Mouse (Mus musculus): Measurements from ENCODE around the gene Usp3. TPM values are rescaled to one million over a fixed set of nuclear protein-coding genes. Genes with fewer than 3 reads are reported as not detected.

Gene Usp3
- polyA plus RNA-seq, 1 experiment from 2014 or later = 32.8 TPM

GRCm38 (mm10) chr9:66608817-66609345, 15.9 kb upstream of the Usp3 start:
- H3K36me3 ChIP-seq (ENCODE audit: control insufficient read depth, insufficient read depth, low read length) = no peaks in the 10 kb centered on the region
- no peak for ATAC-seq (replicated peaks; ENCODE audit: low FRiP score)
- no peak overlapping the region for H3K4me3 ChIP-seq (ENCODE audit: low read depth, low read length)
- 73% methylated on average over 5 of the region's 5 CpGs for WGBS
- H3K4me2 ChIP-seq = no peak overlapping the region
- no peak overlapping the region for H3K27ac ChIP-seq (ENCODE audit: low read depth, low read length)
- peaks cover 6% of the 10 kb centered on the region for H3K4me1 ChIP-seq (replicated peaks; ENCODE audit: control insufficient read depth, insufficient read depth, low read length)
- H3K9ac ChIP-seq (ENCODE audit: low read depth, low read length) = no peak overlapping the region
- H3K9me3 ChIP-seq (ENCODE audit: control insufficient read depth, low read length) = no peaks in the 10 kb centered on the region
- no peaks in the 10 kb centered on the region for H3K27me3 ChIP-seq (replicated peaks; ENCODE audit: control insufficient read depth, insufficient read depth, low read length)
- no peak for DNase-seq (ENCODE audit: low spot score)

DNA sequence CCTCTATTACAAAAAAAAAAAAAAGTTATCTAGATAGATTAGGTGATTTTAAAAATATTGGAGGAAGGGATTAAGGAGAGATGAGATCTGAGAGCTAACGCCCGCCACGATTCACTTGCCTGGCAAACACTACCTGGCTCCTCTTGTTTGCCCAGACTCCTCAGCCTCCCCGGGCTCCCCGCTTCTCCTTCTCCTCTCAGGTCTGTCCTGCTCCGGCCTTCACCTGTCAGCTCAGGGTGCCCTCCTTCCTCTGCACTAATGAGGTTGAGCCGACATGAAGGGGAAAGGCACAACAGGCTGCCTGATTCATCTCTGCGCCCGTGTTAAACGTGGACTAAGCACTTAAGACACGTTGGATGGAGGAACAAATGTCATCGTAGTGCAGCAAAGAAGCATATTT, 13.9 kb upstream of the Usp3 start:
- Histone ChIP-seq H3K4me2 (no peak overlapping the region), H3K9me3 (ENCODE audit: control insufficient read depth, low read length) (no peaks in the 10 kb centered on the region)
- no peak for ATAC-seq (replicated peaks; ENCODE audit: low FRiP score)

GRCm38 (mm10) chr9:66605876-66606750, 13.2 kb upstream of the Usp3 start:
- no peak for ATAC-seq (replicated peaks; ENCODE audit: low FRiP score)
- no peak for DNase-seq (ENCODE audit: low spot score)
- H3K4me3 ChIP-seq (ENCODE audit: low read depth, low read length) = no peak overlapping the region

More for the DNA sequence above, 13.9 kb upstream of the Usp3 start:
- H3K4me1 ChIP-seq (replicated peaks; ENCODE audit: control insufficient read depth, insufficient read depth, low read length) = peaks cover 6% of the 10 kb centered on the region
- WGBS = 61% methylated on average over 12 of the region's 12 CpGs
- H3K27ac ChIP-seq (ENCODE audit: low read depth, low read length) = no peak overlapping the region
- no peak overlapping the region for H3K4me3 ChIP-seq (ENCODE audit: low read depth, low read length)
- no peaks in the 10 kb centered on the region for H3K27me3 ChIP-seq (replicated peaks; ENCODE audit: control insufficient read depth, insufficient read depth, low read length)
- DNase-seq (ENCODE audit: low spot score) = no peak
- H3K36me3 ChIP-seq (ENCODE audit: control insufficient read depth, insufficient read depth, low read length) = no peaks in the 10 kb centered on the region
- no peak overlapping the region for H3K9ac ChIP-seq (ENCODE audit: low read depth, low read length)

DNA sequence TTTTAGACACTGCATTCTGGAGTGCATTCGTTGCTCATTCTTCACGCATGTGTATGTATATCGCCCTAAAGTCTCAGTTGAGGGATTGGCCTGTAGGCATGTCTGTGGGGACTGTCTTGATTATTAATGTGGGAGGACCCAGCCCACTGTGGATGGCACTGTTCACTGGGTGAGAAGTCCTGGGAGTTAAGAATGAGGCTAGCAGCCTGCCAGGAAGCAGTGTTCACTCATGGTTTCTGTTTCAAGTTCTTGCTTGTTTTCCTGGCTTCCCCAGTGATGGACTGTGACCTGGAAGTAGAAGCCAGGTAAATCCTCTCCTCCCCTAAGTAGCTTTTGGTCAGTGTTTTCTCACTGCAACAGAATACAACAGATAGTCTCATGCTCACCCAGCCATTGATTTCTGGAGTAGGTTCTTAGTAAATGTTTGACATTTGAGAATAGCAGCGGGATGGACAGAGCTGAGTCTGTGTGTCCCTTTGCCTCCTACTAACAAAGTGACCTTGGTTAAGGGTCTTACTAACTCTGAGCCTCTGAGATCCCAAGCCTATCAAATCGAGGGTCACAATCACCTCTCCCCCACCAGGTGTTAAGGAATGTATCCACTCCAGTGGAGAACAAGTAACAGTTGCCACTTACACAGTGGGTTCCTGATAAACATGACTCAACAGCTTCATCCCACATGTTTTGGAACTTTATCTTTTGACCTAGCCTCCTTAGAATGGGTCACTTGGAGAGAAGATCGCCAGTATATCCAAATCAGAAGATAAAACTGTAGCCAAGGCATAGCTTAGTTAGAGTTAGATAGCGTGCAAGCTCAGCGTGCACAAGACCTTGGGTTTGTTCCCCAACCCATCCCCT, 11.6 kb upstream of the Usp3 start:
- DNase-seq (ENCODE audit: low spot score) (no peak), ATAC-seq (replicated peaks; ENCODE audit: low FRiP score) (no peak)
- no peak overlapping the region for H3K4me2 ChIP-seq
- peaks cover 16% of the 10 kb centered on the region for H3K4me1 ChIP-seq (replicated peaks; ENCODE audit: control insufficient read depth, insufficient read depth, low read length)
- H3K4me3 ChIP-seq (ENCODE audit: low read depth, low read length) = no peak overlapping the region
- no peak overlapping the region for H3K9ac ChIP-seq (ENCODE audit: low read depth, low read length)
- no peaks in the 10 kb centered on the region for H3K36me3 ChIP-seq (ENCODE audit: control insufficient read depth, insufficient read depth, low read length)
- no peaks in the 10 kb centered on the region for H3K9me3 ChIP-seq (ENCODE audit: control insufficient read depth, low read length)
- no peaks in the 10 kb centered on the region for H3K27me3 ChIP-seq (replicated peaks; ENCODE audit: control insufficient read depth, insufficient read depth, low read length)
- whole genome bisulfite sequencing = 67% methylated on average over 8 of the region's 8 CpGs
- no peak overlapping the region for H3K27ac ChIP-seq (ENCODE audit: low read depth, low read length)

More at GRCm38 (mm10) chr9:66605876-66606750, 13.2 kb upstream of the Usp3 start:
- Histone ChIP-seq H3K36me3 (ENCODE audit: control insufficient read depth, insufficient read depth, low read length) (no peaks in the 10 kb centered on the region), H3K9me3 (ENCODE audit: control insufficient read depth, low read length) (no peaks in the 10 kb centered on the region), H3K27me3 (replicated peaks; ENCODE audit: control insufficient read depth, insufficient read depth, low read length) (no peaks in the 10 kb centered on the region), H3K9ac (ENCODE audit: low read depth, low read length) (no peak overlapping the region), H3K27ac (ENCODE audit: low read depth, low read length) (no peak overlapping the region), H3K4me1 (replicated peaks; ENCODE audit: control insufficient read depth, insufficient read depth, low read length) (peaks cover 8% of the 10 kb centered on the region), H3K4me2 (no peak overlapping the region)
- 73% methylated on average over 13 of the region's 13 CpGs for WGBS

GRCm38 (mm10) chr9:66603907-66604306, 11.0 kb upstream of the Usp3 start:
- H3K4me2 ChIP-seq = no peak overlapping the region
- H3K27ac ChIP-seq (ENCODE audit: low read depth, low read length) = no peak overlapping the region
- no peaks in the 10 kb centered on the region for H3K36me3 ChIP-seq (ENCODE audit: control insufficient read depth, insufficient read depth, low read length)
- peaks cover 20% of the 10 kb centered on the region for H3K4me1 ChIP-seq (replicated peaks; ENCODE audit: control insufficient read depth, insufficient read depth, low read length)
- H3K27me3 ChIP-seq (replicated peaks; ENCODE audit: control insufficient read depth, insufficient read depth, low read length) = no peaks in the 10 kb centered on the region
- H3K9me3 ChIP-seq (ENCODE audit: control insufficient read depth, low read length) = no peaks in the 10 kb centered on the region
- ATAC-seq (replicated peaks; ENCODE audit: low FRiP score) (no peak), DNase-seq (ENCODE audit: low spot score) (no peak)
- H3K4me3 ChIP-seq (ENCODE audit: low read depth, low read length) = no peak overlapping the region
- no peak overlapping the region for H3K9ac ChIP-seq (ENCODE audit: low read depth, low read length)
- 95% methylated on average over 1 of the region's 1 CpGs for WGBS

DNA sequence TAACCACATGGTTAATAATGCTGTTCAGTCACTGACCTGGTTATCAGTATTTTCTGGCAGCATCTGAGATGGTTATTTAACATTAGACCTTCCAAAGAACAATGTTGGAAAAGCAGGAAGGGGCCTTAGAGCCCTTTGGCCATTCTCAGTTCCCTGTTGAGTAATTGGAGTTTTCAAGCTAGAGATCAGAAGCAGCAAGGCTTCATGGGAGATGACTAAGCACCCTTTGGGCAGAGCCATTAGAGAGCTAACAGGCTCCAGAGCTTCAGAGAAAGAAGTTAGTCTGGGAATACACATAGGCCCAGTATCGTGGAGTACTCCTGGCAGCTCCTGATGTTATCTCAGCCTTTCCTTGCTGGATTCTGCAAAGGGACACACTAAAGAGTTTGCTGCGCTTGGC, 8.1 kb upstream of the Usp3 start:
- Histone ChIP-seq H3K9me3 (ENCODE audit: control insufficient read depth, low read length) (no peaks in the 10 kb centered on the region), H3K36me3 (ENCODE audit: control insufficient read depth, insufficient read depth, low read length) (no peaks in the 10 kb centered on the region), H3K27ac (ENCODE audit: low read depth, low read length) (no peak overlapping the region), H3K4me3 (ENCODE audit: low read depth, low read length) (no peak overlapping the region), H3K4me1 (replicated peaks; ENCODE audit: control insufficient read depth, insufficient read depth, low read length) (peaks cover 32% of the 10 kb centered on the region), H3K9ac (ENCODE audit: low read depth, low read length) (no peak overlapping the region), H3K4me2 (no peak overlapping the region), H3K27me3 (replicated peaks; ENCODE audit: control insufficient read depth, insufficient read depth, low read length) (no peaks in the 10 kb centered on the region)
- WGBS = 57% methylated on average over 2 of the region's 2 CpGs
- ATAC-seq (replicated peaks; ENCODE audit: low FRiP score) (no peak), DNase-seq (ENCODE audit: low spot score) (no peak)

DNA sequence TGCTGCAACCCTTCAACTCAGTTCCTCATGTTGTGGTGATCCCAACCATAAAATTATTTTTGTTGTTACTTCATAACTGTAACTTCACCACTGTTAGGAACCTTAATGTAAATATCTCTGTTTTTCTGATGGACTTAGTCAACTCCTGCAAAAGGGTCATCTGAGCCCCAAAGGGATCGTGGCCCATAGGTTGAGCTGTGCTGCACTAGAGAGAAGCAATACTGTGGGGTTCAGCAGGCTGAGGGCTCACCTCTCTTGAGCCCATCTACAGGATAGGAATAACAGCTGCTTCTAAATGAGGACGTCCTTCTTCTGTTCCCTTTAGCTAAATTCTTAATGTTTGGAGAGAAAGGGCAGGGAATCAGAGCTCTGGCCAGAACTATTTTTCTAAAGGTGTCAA, 7.6 kb upstream of the Usp3 start:
- ATAC-seq (replicated peaks; ENCODE audit: low FRiP score) (no peak), DNase-seq (ENCODE audit: low spot score) (no peak)
- H3K4me2 ChIP-seq = no peak overlapping the region
- H3K9ac ChIP-seq (ENCODE audit: low read depth, low read length) = no peak overlapping the region
- H3K27ac ChIP-seq (ENCODE audit: low read depth, low read length) = no peak overlapping the region
- H3K4me3 ChIP-seq (ENCODE audit: low read depth, low read length) = no peak overlapping the region
- no peaks in the 10 kb centered on the region for H3K36me3 ChIP-seq (ENCODE audit: control insufficient read depth, insufficient read depth, low read length)
- H3K27me3 ChIP-seq (replicated peaks; ENCODE audit: control insufficient read depth, insufficient read depth, low read length) = no peaks in the 10 kb centered on the region
- WGBS = 71% methylated on average over 2 of the region's 2 CpGs
- no peaks in the 10 kb centered on the region for H3K9me3 ChIP-seq (ENCODE audit: control insufficient read depth, low read length)
- H3K4me1 ChIP-seq (replicated peaks; ENCODE audit: control insufficient read depth, insufficient read depth, low read length) = peaks cover 34% of the 10 kb centered on the region

- Histone ChIP-seq H3K27me3 (replicated peaks; ENCODE audit: control insufficient read depth, insufficient read depth, low read length) (no peaks in the 10 kb centered on the region), H3K4me3 (ENCODE audit: low read depth, low read length) (no peak overlapping the region), H3K4me2 (no peak overlapping the region), H3K9me3 (ENCODE audit: control insufficient read depth, low read length) (no peaks in the 10 kb centered on the region), H3K27ac (ENCODE audit: low read depth, low read length) (no peak overlapping the region), H3K36me3 (ENCODE audit: control insufficient read depth, insufficient read depth, low read length) (no peaks in the 10 kb centered on the region), H3K4me1 (replicated peaks; ENCODE audit: control insufficient read depth, insufficient read depth, low read length) (peaks cover 28% of the 10 kb centered on the region), H3K9ac (ENCODE audit: low read depth, low read length) (no peak overlapping the region)
- 5% methylated on average over 4 of the region's 4 CpGs for WGBS
- DNase-seq (ENCODE audit: low spot score) (peak; percentile 66), ATAC-seq (replicated peaks; ENCODE audit: low FRiP score) (peak; percentile 56; the same call in 1 of the 2 replicates)
Measured at GRCm38 (mm10) chr9:66599577-66599976, 6.6 kb upstream of the Usp3 start.

Data from liver, embryonic 11.5 days (tissue).